Mouse (Mus musculus) cortical plate, adult 2 months (tissue): ENCODE results near the gene Arl4a. TPM values are rescaled to one million over a fixed set of nuclear protein-coding genes. Genes with fewer than 3 reads are reported as not detected.

ENCODE experiments used
- H3K27ac ChIP-seq: fragments of 200-500 bp; 2 replicates; pipeline ENCODE4 v1.5.1; 2012; ENCODE audit warnings: low read length, control low read depth, inconsistent platforms; ENCODE audit not compliant: insufficient read depth
- H3K4me1 ChIP-seq: fragments of 200-500 bp; 2 replicates; pipeline ENCODE4 v1.6.1; 2011; ENCODE audit warnings: low read length; ENCODE audit not compliant: control insufficient read depth, insufficient read depth
- H3K4me3 ChIP-seq: fragments of 200-500 bp; 2 replicates; pipeline ENCODE4 v1.5.1; 2011; ENCODE audit warnings: mild to moderate bottlenecking, low read length, control low read depth; ENCODE audit not compliant: insufficient read depth
- CTCF ChIP-seq: fragments of 200-500 bp; IDR thresholded peaks from 2 replicates; pipeline ENCODE4 v1.5.1; 2011; ENCODE audit warnings: mild to moderate bottlenecking, control low read depth, low read length; ENCODE audit not compliant: insufficient read depth; ENCODE audit errors: extremely low read depth
- POLR2A ChIP-seq: fragments of 200-500 bp; IDR thresholded peaks from 2 replicates; pipeline ENCODE4 v1.6.1; 2011; ENCODE audit warnings: mild to moderate bottlenecking, low read length, control low read depth; ENCODE audit not compliant: insufficient read depth; ENCODE audit errors: extremely low read depth
- polyA plus RNA-seq: library from polyadenylated mRNA; depleted of rRNA; stranded (reverse); fragments of >200 nt; gene quantifications from 2 replicates; pipeline ENCODE4 v1.2.3, GENCODE M21; 2012; rRNA removed

The Arl4a gene
- 31.1 and 32.1 TPM in 2 replicates for polyA plus RNA-seq

- Histone ChIP-seq H3K4me3 (peak within 1 kb of the TSS; percentile 82), H3K27ac (peak within 1 kb of the TSS; percentile 97), H3K4me1 (no peaks in the 10 kb centered on the region; the same call in 1 of the 2 replicates)
- TF ChIP-seq CTCF: no peak
- TF ChIP-seq POLR2A: no peak
Measured at GRCm38 (mm10) chr12:40037876-40038463, at the start of gene Arl4a. Gene Arl4a (minus strand): TSS chr12:40038025.

- H3K4me1 ChIP-seq: no peaks in the 10 kb centered on the region
- TF ChIP-seq CTCF (no peak), POLR2A (no peak)
- H3K27ac ChIP-seq: no peak overlapping the region
- no peak overlapping the region for H3K4me3 ChIP-seq
Measured at GRCm38 (mm10) chr12:40085731-40086322, 48.0 kb upstream of the Arl4a start.

- Histone ChIP-seq H3K4me3 (no peak overlapping the region), H3K27ac (no peak overlapping the region), H3K4me1 (no peaks in the 10 kb centered on the region)
- TF ChIP-seq CTCF: no peak
- no peak for TF ChIP-seq POLR2A
Measured at GRCm38 (mm10) chr12:40082453-40083238, 44.8 kb upstream of the Arl4a start.

GRCm38 (mm10) chr12:40082048-40082447 is 44.2 kb upstream of the Arl4a start:
- TF ChIP-seq POLR2A (no peak), CTCF (no peak)
- H3K27ac ChIP-seq: no peak overlapping the region
- no peaks in the 10 kb centered on the region for H3K4me1 ChIP-seq
- H3K4me3 ChIP-seq: no peak overlapping the region

DNA sequence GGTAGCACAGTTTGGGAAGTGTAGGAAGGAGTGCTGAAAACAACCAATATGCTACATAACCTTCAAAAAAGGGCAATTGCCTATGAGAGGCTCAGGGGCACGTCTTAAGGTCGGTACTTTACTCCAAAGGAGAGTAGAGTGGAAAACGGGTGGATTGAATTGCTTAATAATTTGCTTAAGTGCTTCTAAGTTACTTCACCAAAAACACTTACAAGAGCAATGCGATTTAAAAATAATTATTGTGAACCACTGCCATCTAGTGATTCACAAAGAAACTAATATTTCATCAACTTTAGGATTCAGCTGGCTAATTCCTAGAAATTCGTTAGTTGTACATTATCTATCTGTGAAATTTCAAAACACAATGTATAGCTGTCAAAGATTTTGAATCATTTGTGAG is 35.8 kb upstream of the Arl4a start:
- TF ChIP-seq POLR2A (no peak), CTCF (no peak)
- H3K27ac ChIP-seq: no peak overlapping the region

DNA sequence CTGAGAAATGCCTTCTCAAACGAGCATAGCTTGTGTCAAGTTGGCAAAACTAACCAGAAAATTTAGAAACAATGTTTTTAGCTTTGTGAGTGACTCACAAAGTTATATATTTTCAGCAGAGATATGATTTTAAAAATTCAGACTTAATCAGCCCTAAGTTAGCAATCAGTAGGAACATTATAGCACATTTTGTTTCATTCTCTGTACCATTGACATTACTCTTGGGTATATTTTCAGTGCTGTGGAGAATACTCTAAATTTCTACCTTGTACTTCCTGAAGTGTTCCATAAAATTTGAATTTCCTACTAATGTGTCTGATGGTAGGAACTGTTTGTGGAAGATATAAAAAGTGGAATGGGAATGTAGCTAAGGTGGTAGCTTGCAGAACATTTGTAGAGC is 9.2 kb upstream of the Arl4a start:
- peaks cover 2% of the 10 kb centered on the region; the same call in 1 of the 2 replicates for H3K4me1 ChIP-seq
- H3K27ac ChIP-seq: no peak overlapping the region
- TF ChIP-seq POLR2A: no peak
- no peak for TF ChIP-seq CTCF
- H3K4me3 ChIP-seq: no peak overlapping the region

More for the DNA sequence above, 35.8 kb upstream of the Arl4a start:
- H3K4me1 ChIP-seq: no peaks in the 10 kb centered on the region
- H3K4me3 ChIP-seq: no peak overlapping the region

DNA sequence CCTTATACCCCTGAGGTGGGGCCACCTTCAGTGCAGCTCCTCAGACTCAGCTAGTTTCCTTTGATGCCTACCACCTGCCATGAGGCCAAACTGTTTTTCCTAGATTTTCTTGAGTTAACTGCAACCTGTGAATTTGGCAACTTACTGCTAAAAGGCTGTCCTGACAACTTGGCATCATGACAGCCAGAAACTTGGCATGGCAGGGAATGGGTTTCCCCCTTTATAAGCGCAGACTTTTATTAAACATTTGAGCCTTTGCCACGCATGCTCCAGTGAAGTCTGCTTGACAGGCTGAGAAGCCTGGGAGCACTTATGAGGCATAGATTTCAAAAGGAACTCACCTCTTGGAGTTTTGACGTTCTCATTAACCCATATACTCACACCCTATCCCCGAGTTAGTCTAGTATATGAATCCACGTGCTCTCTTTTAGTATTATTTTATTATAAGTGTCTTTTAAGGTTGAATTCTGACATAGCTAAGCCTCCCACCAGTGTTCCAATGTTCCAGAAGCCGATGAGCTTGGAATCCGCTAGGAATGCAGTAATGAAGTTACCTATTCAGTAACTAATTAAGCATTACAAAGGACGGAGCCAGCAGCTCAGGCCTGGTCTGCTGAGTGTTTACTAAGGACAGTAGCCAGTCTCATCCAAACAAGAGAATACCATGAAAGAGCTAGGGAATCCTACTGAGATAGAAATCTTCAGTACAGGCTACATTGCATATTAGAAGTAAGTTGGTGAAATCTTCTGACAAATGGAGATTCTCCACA is 6.2 kb upstream of the Arl4a start:
- TF ChIP-seq CTCF (no peak), POLR2A (no peak)
- Histone ChIP-seq H3K4me1 (peaks cover 2% of the 10 kb centered on the region; the same call in 1 of the 2 replicates), H3K27ac (no peak overlapping the region), H3K4me3 (no peak overlapping the region)

DNA sequence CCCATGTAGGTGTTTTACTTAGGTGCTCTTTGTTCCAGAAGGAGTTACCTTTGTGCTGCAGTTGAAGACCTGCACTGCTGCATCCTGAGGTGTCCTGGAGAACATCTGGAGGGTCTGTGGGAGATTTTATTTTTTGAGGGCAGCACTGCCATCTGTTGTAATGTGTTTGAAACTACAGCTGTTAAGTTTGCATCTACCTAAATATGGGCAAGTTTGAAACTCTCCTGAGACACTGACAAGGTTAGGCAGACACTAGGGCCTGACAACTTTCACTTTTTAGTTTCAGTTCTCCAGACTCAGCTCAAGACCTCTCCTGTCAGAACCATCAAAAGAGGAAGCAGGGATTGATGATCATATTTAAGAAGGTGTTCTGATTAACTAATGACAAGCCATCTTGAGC is 2.2 kb upstream of the Arl4a start:
- H3K4me1 ChIP-seq: no peaks in the 10 kb centered on the region; the same call in 1 of the 2 replicates
- TF ChIP-seq POLR2A (no peak), CTCF (peak; percentile 48; the same call in 1 of the 2 replicates)

GRCm38 (mm10) chr12:40037226-40037813 is 505 bp downstream of the Arl4a start:
- TF ChIP-seq CTCF: 0 out of 2 replicates have a peak, but pooled peaks have one; percentile 11
- peak; percentile 93 for TF ChIP-seq POLR2A
- H3K4me1 ChIP-seq: no peaks in the 10 kb centered on the region; the same call in 1 of the 2 replicates

More for the DNA sequence above, 2.2 kb upstream of the Arl4a start:
- no peak overlapping the region for H3K27ac ChIP-seq
- no peak overlapping the region for H3K4me3 ChIP-seq

More at GRCm38 (mm10) chr12:40037226-40037813, 505 bp downstream of the Arl4a start:
- H3K27ac ChIP-seq: peak overlapping the region; percentile 97
- peak overlapping the region; percentile 82 for H3K4me3 ChIP-seq
